Mouse (Mus musculus) G1E-ER4 (cell line): ENCODE data around the gene Bcat2. TPM values are rescaled to one million over a fixed set of nuclear protein-coding genes. Genes with fewer than 3 reads are reported as not detected.
A peak's percentile ranks its signal among the peaks of the same experiment; 100 is the strongest.

ENCODE experiments used
- GATA1 ChIP-seq: IDR thresholded peaks from one replicate; pipeline ENCODE4 v1.8.0; 2012; ENCODE audit warnings: low read length, inconsistent platforms
- polyA plus RNA-seq: library from polyadenylated mRNA; stranded (reverse); fragments of >175 nt; gene quantifications from 2 replicates; pipeline ENCODE4 v1.2.3, GENCODE M21; 2012

The Bcat2 gene
- 83.5 and 192 TPM in 2 replicates for polyA plus RNA-seq

GRCm38 (mm10) chr7:45570103-45570741 is at the start of gene Bcat2:
Bcat2 (plus strand) TSS chr7:45570153.
- no peak for TF ChIP-seq GATA1

- TF ChIP-seq GATA1: no peak
Measured at GRCm38 (mm10) chr7:45520605-45521004, 49.3 kb upstream of the Bcat2 start.

- no peak for TF ChIP-seq GATA1
Measured at GRCm38 (mm10) chr7:45521728-45522184, 48.2 kb upstream of the Bcat2 start.

- no peak for TF ChIP-seq GATA1
Measured at GRCm38 (mm10) chr7:45522194-45522752, 47.7 kb upstream of the Bcat2 start.

GRCm38 (mm10) chr7:45522957-45523676 is 46.8 kb upstream of the Bcat2 start:
- TF ChIP-seq GATA1: no peak

GRCm38 (mm10) chr7:45523678-45524170 is 46.2 kb upstream of the Bcat2 start:
- no peak for TF ChIP-seq GATA1

GRCm38 (mm10) chr7:45524841-45525621 is 44.9 kb upstream of the Bcat2 start:
- peak; percentile 97 for TF ChIP-seq GATA1

- no peak for TF ChIP-seq GATA1
Measured at GRCm38 (mm10) chr7:45525809-45526473, 44.0 kb upstream of the Bcat2 start, which contains the start of the genes Ppp1r15a and Plekha4. Ppp1r15a (minus strand) TSS chr7:45526268. Plekha4 (plus strand) TSS chr7:45526330.

- no peak for TF ChIP-seq GATA1
Measured at GRCm38 (mm10) chr7:45526474-45527120, 43.4 kb upstream of the Bcat2 start.

GRCm38 (mm10) chr7:45529461-45529860 is 40.5 kb upstream of the Bcat2 start:
- no peak for TF ChIP-seq GATA1

GRCm38 (mm10) chr7:45530643-45531042 is 39.3 kb upstream of the Bcat2 start:
- no peak for TF ChIP-seq GATA1

- no peak for TF ChIP-seq GATA1
Measured at GRCm38 (mm10) chr7:45535676-45536075, 34.3 kb upstream of the Bcat2 start.

- TF ChIP-seq GATA1: no peak
Measured at GRCm38 (mm10) chr7:45537602-45538001, 32.4 kb upstream of the Bcat2 start.

GRCm38 (mm10) chr7:45538163-45539041 is 31.6 kb upstream of the Bcat2 start:
- no peak for TF ChIP-seq GATA1
